Mouse (Mus musculus) frontal cortex, postnatal 36 days (tissue): ENCODE results near the gene Sprr2e.

Experiments
- DNase-seq, 2 experiments: peaks; one replicate each; pipeline ENCODE4 v3.0.0; 2022; ENCODE audit warnings: low spot score in 2 of 2

Gene Sprr2e

GRCm38 (mm10) chr3:92351843-92352242, at the start of gene Sprr2e:
Gene Sprr2e, plus strand, starts transcription at chr3:92352143.
- no peak for DNase-seq

- DNase-seq: no peak
Observed at GRCm38 (mm10) chr3:92307406-92307805, 44.5 kb upstream of the Sprr2e start.

- no peak for DNase-seq
Observed at GRCm38 (mm10) chr3:92316320-92316719, 35.6 kb upstream of the Sprr2e start, which contains the start of gene Sprr2b. Gene Sprr2b, plus strand, starts transcription at chr3:92316620.

GRCm38 (mm10) chr3:92317384-92317783, 34.6 kb upstream of the Sprr2e start:
- DNase-seq: no peak

- no peak for DNase-seq
Observed at GRCm38 (mm10) chr3:92336278-92336677, 15.7 kb upstream of the Sprr2e start.

- no peak for DNase-seq
Observed at GRCm38 (mm10) chr3:92338840-92339239, 13.1 kb upstream of the Sprr2e start, which contains the start of gene Sprr2d. Gene Sprr2d, plus strand, starts transcription at chr3:92339140.

GRCm38 (mm10) chr3:92361619-92362018, 9.7 kb downstream of the Sprr2e start:
- no peak for DNase-seq

- no peak for DNase-seq
Observed at GRCm38 (mm10) chr3:92364887-92365286, 12.9 kb downstream of the Sprr2e start, which contains the start of gene Sprr2f. Gene Sprr2f, plus strand, starts transcription at chr3:92365187.

- no peak for DNase-seq
Observed at GRCm38 (mm10) chr3:92373613-92374012, 21.7 kb downstream of the Sprr2e start.

- no peak for DNase-seq
Observed at GRCm38 (mm10) chr3:92385385-92385784, 33.4 kb downstream of the Sprr2e start, which contains the start of gene Sprr2h. Gene Sprr2h, plus strand, starts transcription at chr3:92385685.

- DNase-seq: peak in 1 of 2 experiments; percentile 2
Observed at GRCm38 (mm10) chr3:92394301-92394700, 42.4 kb downstream of the Sprr2e start.
